20 mouse cellular contexts compared by ENCODE assay signal in genomic region chr10:53635246-53635971, GRCm38 (mm10). TPM values are rescaled to one million over a fixed set of nuclear protein-coding genes. Genes with fewer than 3 reads are reported as not detected.
DNase-seq lines count a peak whose midpoint lies in the region; ATAC-seq and TF ChIP-seq lines count a peak whose summit lies in the region.
"Had no signal": no experiment of that assay in that cellular context is flagged by ENCODE, and none has a peak within 500 bp of the region (broad histone marks: within the 10 kb centered on the region; RNA-seq: fewer than 3 reads in every experiment).

No protein-coding gene starts in this region.

- no peaks in the 10 kb centered on the region for H3K27me3 ChIP-seq in megakaryocyte, embryonic 14.5 days (replicated peaks)
- no peaks in the 10 kb centered on the region for H3K27me3 ChIP-seq in heart, postnatal 0 days (ENCODE audit: control insufficient read depth, insufficient read depth, low read length)
- H3K27me3 ChIP-seq: embryonic facial prominence, embryonic 13.5 days; midbrain, embryonic 13.5 days; stomach, embryonic 15.5 days had no signal

- WGBS in heart, postnatal 0 days, result 20% methylated on average over 13 of the region's 13 CpGs

- DNase-seq in heart, adult 11 months, result peak; percentile 74
- no peak for DNase-seq in heart, adult 9 months (ENCODE audit: low spot score in 2 of 2)
- DNase-seq in heart, postnatal 0 days (ENCODE audit: low spot score), result peak; percentile 62
- no peak for DNase-seq in lung, adult 18-20 months
- no peak for DNase-seq in cerebellum, postnatal 14 days
- DNase-seq: adrenal gland, adult 8-10 months; cerebellum, adult 9-10 months; layer of hippocampus, postnatal 36 days had no signal

- peak; percentile 65 for TF ChIP-seq EP300 in heart, postnatal 0 days (IDR thresholded peaks at IDR 0.05; ENCODE audit: low read depth)

- H3K27ac ChIP-seq in heart, postnatal 0 days (ENCODE audit: low read depth), result peak overlapping the region; percentile 88
- H3K27ac ChIP-seq: embryonic facial prominence, embryonic 13.5 days; hindbrain, embryonic 14.5 days; layer of hippocampus, adult 2 months; liver, embryonic 14.5 days; macrophage; midbrain, embryonic 13.5 days; stomach, embryonic 15.5 days had no signal

- H3K9me3 ChIP-seq in megakaryocyte, embryonic 14.5 days, result no peaks in the 10 kb centered on the region
- H3K9me3 ChIP-seq in heart, postnatal 0 days (replicated peaks; ENCODE audit: control insufficient read depth, low read length), result no peaks in the 10 kb centered on the region
- H3K9me3 ChIP-seq: embryonic facial prominence, embryonic 13.5 days; midbrain, embryonic 13.5 days; stomach, embryonic 15.5 days had no signal

- 0 out of 2 replicates have a peak overlapping the region, but pooled peaks have one; percentile 28 for H3K9ac ChIP-seq in heart, postnatal 0 days (replicated peaks; ENCODE audit: low read depth, low read length)
- H3K9ac ChIP-seq: embryonic facial prominence, embryonic 13.5 days; hindbrain, embryonic 14.5 days; liver, embryonic 14.5 days; midbrain, embryonic 13.5 days; stomach, embryonic 15.5 days had no signal

- no peaks in the 10 kb centered on the region for H3K36me3 ChIP-seq in megakaryocyte, embryonic 14.5 days (replicated peaks; ENCODE audit: low read length)
- H3K36me3 ChIP-seq in heart, postnatal 0 days (replicated peaks; ENCODE audit: control insufficient read depth, insufficient read depth, low read length), result no peaks in the 10 kb centered on the region
- H3K36me3 ChIP-seq: embryonic facial prominence, embryonic 13.5 days; midbrain, embryonic 13.5 days; stomach, embryonic 15.5 days had no signal

- peak overlapping the region; percentile 15 for H3K4me3 ChIP-seq in megakaryocyte, embryonic 14.5 days (replicated peaks)
- peak overlapping the region; percentile 32 for H3K4me3 ChIP-seq in heart, postnatal 0 days (ENCODE audit: low read depth, low read length)
- H3K4me3 ChIP-seq: embryonic facial prominence, embryonic 13.5 days; layer of hippocampus, adult 2 months; midbrain, embryonic 13.5 days; stomach, embryonic 15.5 days had no signal

- H3K4me1 ChIP-seq in megakaryocyte, embryonic 14.5 days, result peaks cover 27% of the 10 kb centered on the region
- peaks cover 8% of the 10 kb centered on the region for H3K4me1 ChIP-seq in heart, postnatal 0 days (ENCODE audit: control insufficient read depth, insufficient read depth)
- H3K4me1 ChIP-seq: embryonic facial prominence, embryonic 13.5 days; midbrain, embryonic 13.5 days; stomach, embryonic 15.5 days had no signal

- peak overlapping the region; percentile 55 for H3K4me2 ChIP-seq in heart, postnatal 0 days (ENCODE audit: low read depth, low read length)
- H3K4me2 ChIP-seq: embryonic facial prominence, embryonic 13.5 days; hindbrain, embryonic 14.5 days; midbrain, embryonic 13.5 days; stomach, embryonic 15.5 days had no signal

- TF ChIP-seq CTCF in heart, postnatal 0 days (IDR thresholded peaks at IDR 0.05; ENCODE audit: low read depth), result no peak

- no peak for ATAC-seq in megakaryocyte, adult 5-6 weeks (ENCODE audit: poor library complexity, severe bottlenecking)
- peak; percentile 70 for ATAC-seq in heart, postnatal 0 days (ENCODE audit: insufficient read depth, low read depth)
- ATAC-seq in megakaryocyte progenitor cell, adult 5-6 weeks (replicated peaks; ENCODE audit: poor library complexity), result peak; percentile 68
- ATAC-seq: forebrain, embryonic 14.5 days; midbrain, embryonic 13.5 days; Patski had no signal

RNA-seq across cellular contexts. Expression of gene Mcm9, which starts 5.2 kb away (rescaled TPM):
- 0.47 and 1.8 TPM in 2 replicates for polyA plus RNA-seq in megakaryocyte, embryonic 14.5 days (2012; ENCODE audit: insufficient read depth, low replicate concordance)
- total RNA-seq in megakaryocyte, adult 5-6 weeks (2015), result 17.7 and 20.0 TPM in 2 replicates
- total RNA-seq in megakaryocyte, adult 5-6 weeks (2017), result 15.4 and 16.5 TPM in 2 replicates
- 3.9 and 5.4 TPM in 2 replicates for total RNA-seq in heart, postnatal 0 days (2014; rRNA removed; ENCODE audit: low replicate concordance)
- 5.6 and 5.8 TPM in 2 replicates for polyA plus RNA-seq in heart, postnatal 0 days (2015; fragmentation: Nextera tagmentation; extraction: Ambion mirVana)
- total RNA-seq in megakaryocyte progenitor cell, adult 5-6 weeks (2015), result 16.5 and 17.9 TPM in 2 replicates
- 10.2 and 19.5 TPM in 2 replicates for total RNA-seq in megakaryocyte progenitor cell, adult 5-6 weeks (2017)

RNA-seq across cellular contexts. Expression of gene Asf1a, which starts 38.9 kb away (rescaled TPM):
- 6.5 and 9.0 TPM in 2 replicates for polyA plus RNA-seq in megakaryocyte, embryonic 14.5 days (2012; ENCODE audit: insufficient read depth, low replicate concordance)
- total RNA-seq in megakaryocyte, adult 5-6 weeks (2015), result 50.3 and 58.2 TPM in 2 replicates
- 25.2 and 35.4 TPM in 2 replicates for total RNA-seq in megakaryocyte, adult 5-6 weeks (2017)
- 20.4 and 40.7 TPM in 2 replicates for total RNA-seq in heart, postnatal 0 days (2014; rRNA removed; ENCODE audit: low replicate concordance)
- polyA plus RNA-seq in heart, postnatal 0 days (2015; fragmentation: Nextera tagmentation; extraction: Ambion mirVana), result 65.1 and 66.3 TPM in 2 replicates
- total RNA-seq in megakaryocyte progenitor cell, adult 5-6 weeks (2015), result 116 and 118 TPM in 2 replicates
- 80.2 and 104 TPM in 2 replicates for total RNA-seq in megakaryocyte progenitor cell, adult 5-6 weeks (2017)

Comparison
In these comparisons a context has a peak if more than half of its experiments do, and no peak if none do; other contexts are left out.
1. DNase-seq: peak in heart, adult 11 months (single experiment) and heart, postnatal 0 days (single experiment); none in heart, adult 9 months (0 of 2), lung, adult 18-20 months (0 of 2) and cerebellum, postnatal 14 days (0 of 2).